Mouse (Mus musculus) lung, postnatal 0 days (tissue): Measurements from ENCODE around the gene Bmp6.

Source experiments
- CTCF ChIP-seq: IDR thresholded peaks from 2 replicates; pipeline ENCODE4 v1.5.1; 2016; ENCODE audit warnings: antibody characterized with exemption, mild to moderate bottlenecking
- EP300 ChIP-seq: IDR thresholded peaks from 2 replicates; pipeline ENCODE4 v1.6.1; 2016; ENCODE audit warnings: antibody characterized with exemption, mild to moderate bottlenecking, control low read depth

DNA sequence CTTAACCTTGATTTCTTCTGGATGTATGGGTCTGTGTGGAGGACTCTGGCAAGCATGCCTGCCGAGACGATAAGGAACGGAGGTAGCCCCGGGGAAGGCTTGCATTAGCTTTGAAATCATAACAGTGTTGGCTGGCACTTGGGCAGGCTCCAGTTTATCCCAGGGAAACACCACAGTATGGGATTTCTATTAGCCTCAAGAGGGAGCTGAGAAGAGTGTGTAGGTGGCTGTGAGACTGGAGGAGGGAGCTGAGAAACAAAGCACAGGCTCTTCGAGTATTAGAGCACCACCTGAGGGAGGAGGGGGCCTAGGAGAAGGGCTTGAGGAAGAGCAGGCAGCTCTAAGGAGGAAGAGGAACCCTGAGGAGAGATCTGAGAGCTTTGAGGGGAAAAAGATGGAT lies 126.0 kb downstream of the Bmp6 start:
- TF ChIP-seq EP300: no peak
- TF ChIP-seq CTCF: no peak
